Mouse (Mus musculus) cortical plate, adult 2 months (tissue): Measurements from ENCODE around the gene Tut1. TPM values are rescaled to one million over a fixed set of nuclear protein-coding genes. Genes with fewer than 3 reads are reported as not detected.
A peak's percentile ranks its signal among the peaks of the same experiment; 100 is the strongest.

ENCODE experiments used
- H3K27ac ChIP-seq: fragments of 200-500 bp; 2 replicates; pipeline ENCODE4 v1.5.1; 2012; ENCODE audit warnings: low read length, control low read depth, inconsistent platforms; ENCODE audit not compliant: insufficient read depth
- H3K4me1 ChIP-seq: fragments of 200-500 bp; 2 replicates; pipeline ENCODE4 v1.6.1; 2011; ENCODE audit warnings: low read length; ENCODE audit not compliant: control insufficient read depth, insufficient read depth
- H3K4me3 ChIP-seq: fragments of 200-500 bp; 2 replicates; pipeline ENCODE4 v1.5.1; 2011; ENCODE audit warnings: mild to moderate bottlenecking, low read length, control low read depth; ENCODE audit not compliant: insufficient read depth
- CTCF ChIP-seq: fragments of 200-500 bp; IDR thresholded peaks from 2 replicates; pipeline ENCODE4 v1.5.1; 2011; ENCODE audit warnings: mild to moderate bottlenecking, control low read depth, low read length; ENCODE audit not compliant: insufficient read depth; ENCODE audit errors: extremely low read depth
- POLR2A ChIP-seq: fragments of 200-500 bp; IDR thresholded peaks from 2 replicates; pipeline ENCODE4 v1.6.1; 2011; ENCODE audit warnings: mild to moderate bottlenecking, low read length, control low read depth; ENCODE audit not compliant: insufficient read depth; ENCODE audit errors: extremely low read depth
- polyA plus RNA-seq: library from polyadenylated mRNA; depleted of rRNA; stranded (reverse); fragments of >200 nt; gene quantifications from 2 replicates; pipeline ENCODE4 v1.2.3, GENCODE M21; 2012

The Tut1 gene
- polyA plus RNA-seq, 1 experiment: 20.0 TPM

DNA sequence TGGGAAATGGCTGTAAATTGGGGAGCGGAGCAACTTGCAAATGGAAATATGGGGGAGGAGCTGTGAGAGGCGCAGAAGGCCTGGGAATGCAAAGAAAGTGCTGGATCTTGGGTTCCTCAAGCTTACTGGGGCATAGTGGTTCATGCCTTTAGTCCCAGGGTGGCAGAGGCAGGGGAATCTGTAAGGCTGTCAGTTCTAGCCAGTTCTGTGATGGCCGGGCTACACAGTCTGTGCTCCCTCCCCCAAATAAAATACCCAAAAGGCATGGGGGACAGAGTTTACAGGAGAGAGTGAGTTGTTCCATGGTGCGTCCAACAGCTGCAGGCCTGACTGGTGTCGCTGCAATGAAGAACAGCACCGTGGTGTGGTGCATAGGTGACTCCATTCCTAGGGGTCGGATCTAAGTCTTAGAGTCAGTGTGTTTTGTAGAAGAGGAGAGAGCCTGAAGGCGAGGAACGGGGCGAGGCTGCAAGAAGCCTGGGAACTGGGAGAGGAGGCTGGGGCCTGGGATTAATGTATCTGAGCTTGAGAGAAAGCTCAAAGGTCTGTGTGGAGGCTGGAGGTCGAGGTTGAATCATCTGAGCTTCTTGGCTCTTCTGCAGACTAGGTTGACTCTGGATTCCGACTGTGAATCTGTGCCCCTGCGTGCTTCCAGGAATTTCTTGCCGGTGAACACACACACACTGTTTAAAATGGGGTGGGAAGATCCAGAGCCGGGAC lies 34.9 kb downstream of the Tut1 start:
- TF ChIP-seq CTCF (no peak), POLR2A (no peak)
- Histone ChIP-seq H3K27ac (no peak overlapping the region), H3K4me1 (peaks cover 8% of the 10 kb centered on the region), H3K4me3 (peak overlapping the region; percentile 48; the same call in 1 of the 2 replicates)

DNA sequence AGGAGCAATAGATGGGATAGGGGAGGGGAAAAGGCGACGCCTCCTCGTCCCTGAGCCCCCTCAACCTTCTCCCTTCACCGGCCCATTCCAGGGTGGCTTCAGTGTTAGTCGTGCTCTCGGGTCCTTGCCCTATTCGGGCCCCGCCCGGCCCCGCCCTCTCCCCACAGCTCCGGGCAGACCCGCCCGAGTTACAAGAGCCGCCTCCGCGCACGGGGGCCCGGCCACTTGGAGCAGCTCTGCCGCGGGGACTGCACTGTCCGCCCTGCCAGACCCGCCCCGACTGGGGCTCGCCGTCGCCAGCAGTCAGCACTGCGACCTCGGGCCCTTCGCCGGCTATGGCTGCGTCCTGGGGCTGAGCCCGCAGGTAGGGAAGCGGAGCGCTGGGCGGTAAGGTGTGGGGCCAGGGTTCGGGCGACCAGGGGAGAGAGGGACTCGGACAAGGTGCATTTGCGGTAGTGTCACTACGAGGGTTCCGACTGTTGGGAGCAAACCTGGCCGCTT lies 35.5 kb downstream of the Tut1 start, which contains the start of gene Ahnak:
Ahnak (plus strand) TSS at position 219 of the 501 bp plus-strand sequence.
- H3K4me1 ChIP-seq: peaks cover 8% of the 10 kb centered on the region
- peak within 1 kb of the TSS; percentile 48 for H3K4me3 ChIP-seq
- TF ChIP-seq POLR2A: no peak
- no peak for TF ChIP-seq CTCF
- no peak within 1 kb of the TSS for H3K27ac ChIP-seq

DNA sequence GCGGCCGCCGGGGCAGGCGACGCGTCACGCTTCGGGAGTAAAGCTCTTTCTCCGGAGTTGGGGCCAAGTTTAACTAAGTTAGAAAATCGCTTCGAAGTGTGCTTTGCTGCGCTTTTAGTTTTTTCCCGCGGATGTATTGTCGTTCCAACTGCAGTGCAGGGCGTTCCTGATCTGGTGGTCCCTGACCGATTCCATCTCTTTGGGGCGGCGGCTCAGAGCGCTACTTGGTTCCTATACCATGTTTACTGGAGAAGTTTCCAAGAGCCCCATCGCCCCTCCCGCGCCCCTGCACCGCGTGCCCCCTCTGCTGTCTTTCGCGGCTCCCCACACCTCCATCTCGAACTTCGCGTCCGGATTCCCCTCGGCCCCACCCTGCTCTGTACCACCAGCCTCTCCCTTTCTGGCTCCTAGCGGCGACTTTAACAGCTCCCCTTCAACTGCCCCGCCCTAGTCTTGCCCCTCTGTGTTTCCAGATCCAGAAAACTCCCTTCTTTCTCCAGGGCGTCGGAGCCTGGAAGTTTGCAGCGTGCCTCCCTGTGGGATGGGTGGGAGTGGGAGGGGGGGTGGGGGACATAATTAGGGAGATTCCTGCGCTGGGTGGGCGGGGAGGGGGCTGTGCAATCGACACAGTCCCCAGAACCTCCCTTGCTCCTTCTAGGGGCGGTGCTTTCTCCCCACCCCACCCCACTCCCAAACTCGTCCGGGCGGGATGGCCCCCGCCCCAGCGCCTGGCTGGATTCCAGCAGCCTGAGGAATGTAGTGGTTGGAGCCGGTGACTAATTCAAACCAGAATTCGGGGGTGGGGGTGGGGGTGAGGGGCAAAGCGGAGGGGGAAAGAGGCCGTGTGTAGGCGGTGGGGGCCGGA lies 36.2 kb downstream of the Tut1 start:
- Histone ChIP-seq H3K4me1 (peaks cover 4% of the 10 kb centered on the region; the same call in 1 of the 2 replicates), H3K27ac (peak overlapping the region; percentile 94; the same call in 1 of the 2 replicates), H3K4me3 (peak overlapping the region; percentile 48)
- TF ChIP-seq CTCF (no peak), POLR2A (no peak)

DNA sequence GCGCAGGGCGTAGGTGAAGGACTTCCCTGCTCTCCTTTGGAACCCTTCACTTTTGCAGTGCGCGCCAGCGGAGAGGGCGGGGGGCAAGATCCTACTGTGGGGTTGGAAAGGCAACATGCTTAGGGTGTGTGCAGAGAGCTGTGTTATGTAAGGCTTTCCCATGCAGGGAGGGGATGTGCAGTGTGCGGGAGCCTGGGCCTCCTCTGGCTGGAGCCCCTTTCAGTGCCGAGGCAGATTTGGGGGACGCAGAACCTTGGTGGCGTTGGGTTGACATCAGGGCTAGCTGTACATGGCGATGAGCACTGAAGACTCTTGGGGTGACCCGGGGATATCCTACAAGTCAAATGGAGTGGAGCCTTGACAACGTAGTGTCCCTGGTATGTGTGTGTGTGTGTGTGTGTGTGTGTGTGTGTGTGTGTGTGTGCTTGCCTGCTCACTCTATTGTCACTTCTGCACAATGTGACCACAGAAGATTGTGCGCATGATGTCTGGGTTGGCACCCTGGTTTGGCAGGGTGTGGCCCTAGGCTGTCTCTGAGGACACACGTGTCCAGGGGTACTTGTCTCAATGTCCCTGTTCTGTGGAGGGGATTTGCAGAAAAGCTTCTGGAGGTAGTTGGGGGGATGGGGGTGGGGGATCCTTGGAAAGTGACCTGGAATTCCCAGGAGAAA lies 36.9 kb downstream of the Tut1 start:
- TF ChIP-seq CTCF (no peak), POLR2A (no peak)
- Histone ChIP-seq H3K4me3 (peak overlapping the region; percentile 48), H3K4me1 (0 out of 2 replicates have a peak, but pooled peaks cover 2% of the 10 kb centered on the region), H3K27ac (peak overlapping the region; percentile 94)

DNA sequence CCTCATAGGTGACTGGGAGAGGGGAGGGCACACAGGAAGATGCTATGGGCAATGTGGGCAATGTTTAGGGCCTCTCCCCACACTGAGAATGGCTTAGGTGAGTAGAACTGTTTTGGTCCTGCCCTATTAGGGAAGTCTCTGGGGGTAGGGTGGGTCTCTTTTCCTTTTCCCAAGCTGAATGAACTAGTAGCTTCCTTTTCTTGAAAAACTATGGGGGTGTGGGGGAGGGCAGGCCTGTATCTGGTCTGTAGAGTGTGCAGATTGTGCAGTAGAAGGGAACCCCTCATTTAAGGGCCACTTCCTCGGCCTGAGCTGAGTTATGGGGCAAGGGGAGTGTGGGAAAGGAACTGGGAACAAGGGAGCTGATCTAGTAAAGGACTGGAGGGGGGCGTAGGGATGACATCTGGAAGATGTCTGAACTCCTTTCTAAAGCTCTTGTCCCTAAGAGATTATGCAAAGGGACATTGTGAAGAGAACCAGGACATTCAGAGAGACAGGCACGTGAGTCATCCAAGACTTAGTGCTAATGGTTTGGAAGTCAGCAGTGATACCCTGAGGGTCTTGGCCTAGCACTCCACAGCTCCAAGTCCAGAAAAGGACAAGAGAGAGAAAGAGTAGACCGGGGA lies 37.7 kb downstream of the Tut1 start:
- Histone ChIP-seq H3K4me1 (0 out of 2 replicates have a peak, but pooled peaks cover 2% of the 10 kb centered on the region), H3K27ac (no peak overlapping the region), H3K4me3 (peak overlapping the region; percentile 48; the same call in 1 of the 2 replicates)
- no peak for TF ChIP-seq POLR2A
- TF ChIP-seq CTCF: no peak

DNA sequence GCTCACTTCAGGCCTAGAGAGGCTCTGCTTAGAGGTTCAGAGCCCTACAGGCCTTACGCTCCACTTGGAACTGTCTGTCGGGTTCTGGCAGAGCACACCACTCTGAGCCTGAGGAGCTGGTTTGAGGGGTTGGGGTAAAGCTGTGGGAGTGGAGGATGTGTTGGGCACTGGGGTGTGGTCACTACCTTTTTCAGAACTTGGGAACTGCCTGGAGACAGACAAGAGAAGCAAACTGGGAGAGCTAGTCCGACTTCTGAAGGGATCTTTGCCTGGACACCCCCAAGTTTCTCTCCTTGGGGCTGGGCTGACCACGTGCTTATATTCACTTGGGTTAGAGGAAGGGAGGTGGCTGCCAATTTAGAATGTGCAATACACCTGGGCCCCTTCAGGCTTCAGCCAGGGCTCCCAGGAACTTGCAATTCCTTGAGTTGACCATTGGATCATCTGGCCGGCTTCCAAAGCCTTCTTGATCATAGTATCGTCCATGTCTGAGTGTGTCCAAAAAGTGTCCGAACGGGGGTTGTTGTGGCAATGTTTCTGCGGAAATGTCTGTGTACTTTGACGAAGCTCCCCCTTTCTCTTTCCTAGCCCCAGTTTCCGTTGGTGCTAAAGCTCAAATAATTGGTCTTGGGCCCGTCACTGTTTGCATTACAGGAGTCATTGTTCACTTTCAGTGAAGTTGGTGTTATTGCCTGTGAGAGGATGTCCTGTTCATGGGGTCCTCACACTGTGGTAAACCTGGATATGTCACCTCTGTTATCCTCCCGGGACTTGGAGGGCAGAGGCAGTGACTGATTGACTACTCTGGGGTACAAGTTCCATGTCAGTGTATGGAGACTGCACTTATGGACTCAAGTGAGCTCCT lies 38.5 kb downstream of the Tut1 start:
- Histone ChIP-seq H3K27ac (peak overlapping the region; percentile 65), H3K4me1 (peaks cover 2% of the 10 kb centered on the region; the same call in 1 of the 2 replicates), H3K4me3 (no peak overlapping the region)
- TF ChIP-seq CTCF (no peak), POLR2A (no peak)

DNA sequence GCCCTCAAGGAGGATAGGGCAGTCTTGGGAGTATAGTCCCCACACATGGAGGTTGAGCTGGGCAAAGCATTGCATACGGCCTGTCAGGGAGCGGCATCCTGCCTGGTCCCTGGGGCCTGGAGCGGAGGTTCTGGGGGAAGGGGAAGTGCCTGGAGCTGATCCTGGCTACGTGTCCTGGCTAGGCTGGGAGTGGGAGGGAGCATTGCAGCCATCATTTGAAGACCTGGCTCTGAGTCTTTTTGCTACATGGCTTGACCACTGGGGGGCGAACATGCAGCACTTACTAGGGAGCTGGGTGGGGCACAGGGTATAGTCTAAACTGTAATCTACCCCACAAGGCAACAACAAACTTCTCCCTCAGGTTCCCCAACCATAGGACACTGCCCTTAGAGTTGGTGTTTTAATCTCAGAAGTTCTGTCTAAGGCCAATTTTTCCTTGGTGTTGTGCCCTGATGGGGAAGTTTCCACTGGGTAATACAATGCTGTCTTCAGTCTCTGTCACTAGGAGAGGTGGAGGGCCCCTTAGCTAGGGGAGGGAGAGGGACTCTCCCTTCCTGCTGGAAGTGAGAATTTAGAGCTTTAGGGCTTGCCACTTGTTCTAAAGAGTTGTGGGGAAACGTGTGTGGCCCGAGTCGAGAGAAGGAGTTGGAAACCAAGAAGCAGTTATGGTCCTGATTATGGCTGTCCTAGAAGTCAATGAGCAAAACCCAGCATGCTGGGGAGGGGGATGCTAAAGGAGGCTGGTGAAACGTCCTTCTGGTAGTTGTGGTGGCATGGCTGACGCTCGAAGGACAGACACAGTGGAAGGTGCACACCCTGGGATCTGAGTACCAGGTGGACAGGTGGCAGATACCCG lies 39.4 kb downstream of the Tut1 start:
- Histone ChIP-seq H3K4me3 (no peak overlapping the region), H3K27ac (peak overlapping the region; percentile 65)

More for the DNA sequence above, 39.4 kb downstream of the Tut1 start:
- TF ChIP-seq CTCF: peak; percentile 72
- TF ChIP-seq POLR2A: no peak
- H3K4me1 ChIP-seq: peaks cover 7% of the 10 kb centered on the region
